11 mouse cellular contexts compared by ENCODE assay signal in the genomic region with DNA sequence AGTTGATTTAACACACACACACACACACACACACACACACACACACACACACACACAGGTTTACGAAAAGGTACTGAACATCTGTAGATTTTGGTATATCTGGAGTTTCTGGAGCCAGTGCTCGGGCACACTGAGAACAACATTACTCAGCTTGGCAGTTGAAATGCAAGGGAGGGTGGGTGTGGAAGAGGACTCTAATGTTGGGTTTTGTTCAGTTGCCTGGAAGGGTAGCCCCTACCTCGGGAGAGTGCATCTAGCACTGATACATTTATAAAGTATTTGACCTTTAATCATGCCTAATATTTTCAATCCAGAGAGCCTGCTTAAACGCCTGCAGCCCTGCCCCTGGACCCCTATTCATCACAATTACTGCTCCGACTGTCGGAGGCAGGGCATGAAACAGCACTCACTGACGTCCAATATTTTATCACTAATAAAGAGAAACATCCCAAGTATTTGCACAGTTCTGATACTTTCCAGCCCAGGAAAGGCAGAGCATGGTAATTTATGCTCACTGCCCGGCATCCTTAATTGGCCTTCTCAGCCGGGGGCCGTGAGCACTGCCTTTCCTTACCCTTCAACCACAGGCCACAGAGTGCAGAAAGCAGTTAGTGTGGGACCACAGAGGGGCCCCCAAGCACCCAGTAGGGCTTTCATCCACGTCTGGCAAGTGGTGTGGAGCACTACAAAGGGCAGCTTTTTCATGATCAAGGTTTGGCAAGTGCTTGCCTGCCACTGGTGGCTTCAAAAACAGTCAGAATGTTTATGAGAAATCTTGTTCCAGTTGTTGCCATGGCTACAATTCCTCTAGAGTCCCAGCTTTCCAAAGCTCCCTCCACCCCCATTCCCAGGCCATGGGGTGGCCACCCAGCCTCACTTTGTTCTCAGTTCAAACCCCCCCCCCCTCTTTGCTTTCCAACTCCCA.
A peak's percentile ranks its signal among the peaks of the same experiment; 100 is the strongest.
DNase-seq lines count a peak whose midpoint lies in the region; ATAC-seq lines count a peak whose summit lies in the region.
"Had no signal": no experiment of that assay in that cellular context is flagged by ENCODE, and none has a peak within 500 bp of the region (broad histone marks: within the 10 kb centered on the region; RNA-seq: fewer than 3 reads in every experiment).

No protein-coding gene starts in this region.

- no peaks in the 10 kb centered on the region for H3K9me3 ChIP-seq in neural tube, embryonic 11.5 days (ENCODE audit: control insufficient read depth, low read length)
- no peaks in the 10 kb centered on the region for H3K9me3 ChIP-seq in stomach, embryonic 16.5 days (replicated peaks; ENCODE audit: control insufficient read depth, low read length)
- H3K9me3 ChIP-seq: heart, embryonic 15.5 days; liver, embryonic 12.5 days had no signal

- DNase-seq in neural tube, embryonic 11.5 days (ENCODE audit: low spot score), result no peak
- no peak for DNase-seq in neural tube, embryonic 10.5 days (ENCODE audit: extremely low spot score, low spot score)
- peak; percentile 77 for DNase-seq in forelimb bud, embryonic 11.5 days (ENCODE audit: low read depth, low spot score)
- DNase-seq in kidney, postnatal 14 days, result peak; percentile 66
- no peak for DNase-seq in thymus, postnatal 25 days
- no peak for DNase-seq in right cerebral cortex, adult 2 months (ENCODE audit: low spot score in 2 of 2)
- no peak for DNase-seq in layer of hippocampus, adult 9-10 months (ENCODE audit: low spot score)
- DNase-seq: cerebellum, adult 9-10 months had no signal

- WGBS in neural tube, embryonic 11.5 days, result 14% methylated on average over 11 of the region's 11 CpGs
- WGBS in stomach, embryonic 16.5 days, result 28% methylated on average over 11 of the region's 11 CpGs

- H3K27ac ChIP-seq in neural tube, embryonic 11.5 days (ENCODE audit: low read depth, low read length), result 0 out of 2 replicates have a peak overlapping the region, but pooled peaks have one; percentile 39
- no peak overlapping the region for H3K27ac ChIP-seq in stomach, embryonic 16.5 days (ENCODE audit: low read length)
- H3K27ac ChIP-seq: heart, embryonic 15.5 days; liver, embryonic 12.5 days had no signal

- no peak overlapping the region for H3K4me3 ChIP-seq in neural tube, embryonic 11.5 days (ENCODE audit: low read depth, low read length)
- no peak overlapping the region for H3K4me3 ChIP-seq in stomach, embryonic 16.5 days (replicated peaks; ENCODE audit: low read length)
- H3K4me3 ChIP-seq: heart, embryonic 15.5 days; liver, embryonic 12.5 days had no signal

- no peaks in the 10 kb centered on the region for H3K27me3 ChIP-seq in neural tube, embryonic 11.5 days (ENCODE audit: control insufficient read depth, insufficient read depth, low read length)
- H3K27me3 ChIP-seq in stomach, embryonic 16.5 days (ENCODE audit: control insufficient read depth, insufficient read depth, low read length), result no peaks in the 10 kb centered on the region
- H3K27me3 ChIP-seq: heart, embryonic 15.5 days; liver, embryonic 12.5 days had no signal

- peak; percentile 81 for ATAC-seq in neural tube, embryonic 11.5 days (ENCODE audit: insufficient read depth, low FRiP score, low TSS enrichment)
- ATAC-seq in stomach, embryonic 16.5 days (ENCODE audit: insufficient read depth, low FRiP score), result peak; percentile 25; the same call in 1 of the 2 replicates
- ATAC-seq: liver, embryonic 12.5 days had no signal

- peaks cover 15% of the 10 kb centered on the region for H3K4me1 ChIP-seq in neural tube, embryonic 11.5 days (ENCODE audit: control insufficient read depth, insufficient read depth, low read length)
- H3K4me1 ChIP-seq in stomach, embryonic 16.5 days (ENCODE audit: control insufficient read depth, insufficient read depth, low read length), result peaks cover 14% of the 10 kb centered on the region; the same call in 1 of the 2 replicates
- H3K4me1 ChIP-seq: liver, embryonic 12.5 days had no signal

- H3K36me3 ChIP-seq in neural tube, embryonic 11.5 days (ENCODE audit: control insufficient read depth, insufficient read depth, low read length), result no peaks in the 10 kb centered on the region
- no peaks in the 10 kb centered on the region for H3K36me3 ChIP-seq in stomach, embryonic 16.5 days (ENCODE audit: control insufficient read depth, insufficient read depth, low read length)
- H3K36me3 ChIP-seq: heart, embryonic 15.5 days; liver, embryonic 12.5 days had no signal

- H3K9ac ChIP-seq in neural tube, embryonic 11.5 days (ENCODE audit: low read length), result no peak overlapping the region
- 0 out of 2 replicates have a peak overlapping the region, but pooled peaks have one; percentile 14 for H3K9ac ChIP-seq in stomach, embryonic 16.5 days (ENCODE audit: low read length)
- H3K9ac ChIP-seq: heart, embryonic 15.5 days; liver, embryonic 12.5 days had no signal

- no peak overlapping the region for H3K4me2 ChIP-seq in neural tube, embryonic 11.5 days (ENCODE audit: low read depth)
- H3K4me2 ChIP-seq in stomach, embryonic 16.5 days (ENCODE audit: low read depth, low read length), result no peak overlapping the region
- H3K4me2 ChIP-seq: heart, embryonic 15.5 days; liver, embryonic 12.5 days had no signal

Comparison
In these comparisons a context has a peak if more than half of its experiments do, and no peak if none do; other contexts are left out.
1. DNase-seq: peak in forelimb bud, embryonic 11.5 days (single experiment) and kidney, postnatal 14 days (single experiment); none in neural tube, embryonic 11.5 days (single experiment), neural tube, embryonic 10.5 days (single experiment), thymus, postnatal 25 days (single experiment), right cerebral cortex, adult 2 months (0 of 2) and layer of hippocampus, adult 9-10 months (single experiment).